Mouse (Mus musculus): Measurements from ENCODE around the gene Ap1m2. TPM values are rescaled to one million over a fixed set of nuclear protein-coding genes. Genes with fewer than 3 reads are reported as not detected.

Ap1m2 gene
- polyA plus RNA-seq, 1 experiment from 2014 or later: 0.65 TPM

DNA sequence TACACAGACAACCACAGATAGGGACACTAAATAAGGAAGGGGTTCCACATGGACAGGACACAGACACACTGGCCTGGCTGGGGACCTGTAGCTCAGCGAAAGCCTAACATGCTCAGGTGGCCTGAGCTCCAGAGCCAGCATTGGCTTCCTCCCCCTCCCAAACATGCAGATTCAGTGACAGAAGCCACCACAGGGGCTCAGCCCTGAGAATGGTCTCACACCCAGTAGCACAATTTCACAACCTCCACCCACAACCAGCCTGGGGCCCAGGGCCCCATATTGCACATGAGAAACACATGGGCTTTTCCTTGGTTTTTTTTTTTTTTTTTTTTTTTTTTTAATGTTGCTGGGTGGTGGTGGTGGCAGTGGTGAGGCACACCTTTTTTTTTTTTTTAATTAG is 65.8 kb downstream of the Ap1m2 start:
- Histone ChIP-seq H3K27ac (no peak overlapping the region), H3K36me3 (no peaks in the 10 kb centered on the region), H3K9ac (no peak overlapping the region), H3K9me3 (no peaks in the 10 kb centered on the region), H3K4me3 (no peak overlapping the region), H3K27me3 (replicated peaks) (peaks cover 93% of the 10 kb centered on the region), H3K4me2 (replicated peaks) (no peak overlapping the region), H3K4me1 (peaks cover 24% of the 10 kb centered on the region)
- 63% methylated on average over 1 of the region's 1 CpGs for WGBS
- ATAC-seq (ENCODE audit: low FRiP score, low read depth): no peak

DNA sequence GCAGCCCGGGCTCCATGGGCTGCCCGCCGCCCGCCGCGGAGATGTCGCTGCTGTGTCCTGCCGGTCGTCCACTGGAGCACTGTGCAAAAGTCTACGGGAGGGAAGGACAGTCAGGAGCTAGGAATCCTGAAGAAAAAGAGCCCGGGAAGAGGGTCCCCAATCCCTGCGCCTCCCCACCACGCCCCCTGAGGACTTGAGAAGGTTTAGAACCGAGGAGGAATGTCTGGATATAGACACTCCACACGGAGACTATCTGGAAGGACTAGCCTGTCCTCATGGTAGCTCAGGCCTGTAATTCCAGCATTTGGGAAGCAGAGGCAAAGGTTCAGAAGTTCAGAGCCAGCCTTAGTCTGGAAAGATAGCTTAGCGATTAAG is 67.0 kb downstream of the Ap1m2 start:
- Histone ChIP-seq H3K27me3 (replicated peaks) (peaks cover 81% of the 10 kb centered on the region), H3K36me3 (no peaks in the 10 kb centered on the region), H3K9ac (peak overlapping the region; percentile 57; the same call in 1 of the 2 replicates), H3K4me2 (replicated peaks) (peak overlapping the region; percentile 80), H3K4me1 (peaks cover 24% of the 10 kb centered on the region), H3K9me3 (no peaks in the 10 kb centered on the region), H3K4me3 (peak overlapping the region; percentile 42), H3K27ac (no peak overlapping the region)
- ATAC-seq (ENCODE audit: low FRiP score, low read depth): peak; percentile 7; the same call in 1 of the 2 replicates
- 2% methylated on average over 16 of the region's 16 CpGs for WGBS

DNA sequence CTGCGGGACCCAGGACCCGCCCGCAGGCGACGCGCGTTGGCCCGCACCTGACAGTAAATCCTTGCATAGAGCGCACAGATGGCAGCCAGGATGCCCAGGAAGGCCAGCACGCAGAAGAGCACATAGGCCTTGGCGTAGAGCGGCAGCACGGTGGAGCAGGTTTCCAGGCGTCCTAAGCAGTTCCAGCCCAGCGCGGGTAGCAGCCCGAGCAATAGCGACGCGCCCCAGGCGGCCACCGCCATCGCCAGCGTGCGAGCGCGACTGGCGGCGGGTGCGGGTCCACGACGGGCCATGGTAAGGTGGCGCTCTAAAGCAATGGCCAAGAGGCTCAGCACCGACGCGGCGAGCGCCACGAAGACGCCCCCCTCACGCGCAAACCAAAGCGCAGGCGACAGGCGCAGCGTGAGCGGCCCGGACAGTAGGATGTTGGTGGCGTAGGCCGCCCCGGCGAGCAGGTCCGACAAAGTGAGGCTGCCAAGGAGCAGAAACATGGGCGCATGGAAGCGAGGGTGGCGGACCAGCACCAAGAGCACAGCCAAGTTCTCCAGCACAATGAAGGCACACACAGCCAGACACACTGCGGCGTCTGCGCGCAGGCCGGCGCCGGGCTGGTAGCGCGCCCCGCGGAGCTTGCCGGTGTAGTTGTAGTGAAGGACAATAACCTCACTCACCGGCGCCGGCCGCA is 67.6 kb downstream of the Ap1m2 start:
- H3K9me3 ChIP-seq: no peaks in the 10 kb centered on the region
- WGBS: under 1% methylated on average over 72 of the region's 72 CpGs
- no peaks in the 10 kb centered on the region for H3K36me3 ChIP-seq
- H3K27ac ChIP-seq: no peak overlapping the region
- H3K4me2 ChIP-seq (replicated peaks): peak overlapping the region; percentile 80
- peak overlapping the region; percentile 57 for H3K9ac ChIP-seq
- peaks cover 22% of the 10 kb centered on the region for H3K4me1 ChIP-seq
- peak; percentile 46 for ATAC-seq (ENCODE audit: low FRiP score, low read depth)
- peaks cover 76% of the 10 kb centered on the region for H3K27me3 ChIP-seq (replicated peaks)
- peak overlapping the region; percentile 42 for H3K4me3 ChIP-seq

Other genes starting within 250 kb of the Ap1m2 start
- gene Zglp1, start 245.2 kb downstream of the Ap1m2 start, polyA plus RNA-seq (2016; fragmentation: Nextera tagmentation; extraction: Ambion mirVana): 0.66 and 2.9 TPM in 2 replicates
- 0.96 and 1.7 TPM in 2 replicates for gene Gm49373, start 239.2 kb downstream of the Ap1m2 start, polyA plus RNA-seq (2016; fragmentation: Nextera tagmentation; extraction: Ambion mirVana)
- gene Fdx1l, start 238.7 kb downstream of the Ap1m2 start, polyA plus RNA-seq (2016; fragmentation: Nextera tagmentation; extraction: Ambion mirVana): 44.0 and 57.0 TPM in 2 replicates
- 1.6 and 2.8 TPM in 2 replicates for gene Gm38431, start 220.3 kb downstream of the Ap1m2 start, polyA plus RNA-seq (2016; fragmentation: Nextera tagmentation; extraction: Ambion mirVana)
- 54.2 and 63.4 TPM in 2 replicates for gene Raver1, start 220.3 kb downstream of the Ap1m2 start, polyA plus RNA-seq (2016; fragmentation: Nextera tagmentation; extraction: Ambion mirVana)
- 14.1 and 15.2 TPM in 2 replicates for gene Tyk2, start 181.1 kb downstream of the Ap1m2 start, polyA plus RNA-seq (2016; fragmentation: Nextera tagmentation; extraction: Ambion mirVana)
- 271 and 293 TPM in 2 replicates for gene Cdc37, start 162.4 kb downstream of the Ap1m2 start, polyA plus RNA-seq (2016; fragmentation: Nextera tagmentation; extraction: Ambion mirVana)
- 12.3 and 14.7 TPM in 2 replicates for gene Pde4a, start 146.6 kb downstream of the Ap1m2 start, polyA plus RNA-seq (2016; fragmentation: Nextera tagmentation; extraction: Ambion mirVana)
- 53.9 and 55.1 TPM in 2 replicates for gene Keap1, start 73.0 kb downstream of the Ap1m2 start, polyA plus RNA-seq (2016; fragmentation: Nextera tagmentation; extraction: Ambion mirVana)
- 1.5 and 2.0 TPM in 2 replicates for gene S1pr5, start 63.9 kb downstream of the Ap1m2 start, polyA plus RNA-seq (2016; fragmentation: Nextera tagmentation; extraction: Ambion mirVana)
- 57.4 and 57.6 TPM in 2 replicates for gene Atg4d, start 47.0 kb downstream of the Ap1m2 start, polyA plus RNA-seq (2016; fragmentation: Nextera tagmentation; extraction: Ambion mirVana)
- gene Kri1, start 24.4 kb downstream of the Ap1m2 start, polyA plus RNA-seq (2016; fragmentation: Nextera tagmentation; extraction: Ambion mirVana): 18.0 and 25.2 TPM in 2 replicates
- 94.6 and 96.1 TPM in 2 replicates for gene Cdkn2d, start 20.9 kb downstream of the Ap1m2 start, polyA plus RNA-seq (2016; fragmentation: Nextera tagmentation; extraction: Ambion mirVana)
- gene Slc44a2, start 8.4 kb upstream of the Ap1m2 start, polyA plus RNA-seq (2016; fragmentation: Nextera tagmentation; extraction: Ambion mirVana): 78.4 and 85.2 TPM in 2 replicates
- gene Ilf3, start 55.5 kb upstream of the Ap1m2 start, polyA plus RNA-seq (2016; fragmentation: Nextera tagmentation; extraction: Ambion mirVana): 280 and 286 TPM in 2 replicates
- gene Qtrt1, start 99.5 kb upstream of the Ap1m2 start, polyA plus RNA-seq (2016; fragmentation: Nextera tagmentation; extraction: Ambion mirVana): 42.3 and 49.5 TPM in 2 replicates
- 74.7 and 80.4 TPM in 2 replicates for gene Dnm2, start 112.6 kb upstream of the Ap1m2 start, polyA plus RNA-seq (2016; fragmentation: Nextera tagmentation; extraction: Ambion mirVana)
- 67.3 and 69.1 TPM in 2 replicates for gene Tmed1, start 197.9 kb upstream of the Ap1m2 start, polyA plus RNA-seq (2016; fragmentation: Nextera tagmentation; extraction: Ambion mirVana)
- gene AB124611, start 213.8 kb upstream of the Ap1m2 start, polyA plus RNA-seq (2016; fragmentation: Nextera tagmentation; extraction: Ambion mirVana): 4.5 and 4.7 TPM in 2 replicates
- gene Carm1, start 234.6 kb upstream of the Ap1m2 start, polyA plus RNA-seq (2016; fragmentation: Nextera tagmentation; extraction: Ambion mirVana): 64.4 and 77.4 TPM in 2 replicates

Data from neural tube, embryonic 12.5 days (tissue).